Mouse (Mus musculus) gastrocnemius, adult 2 months (tissue): ENCODE measurements at regions not wholly inside any gene's neighbourhood (a gene's known extent, or its start where the extent isn't known, plus 50 kb on each side); places are given as distances from the start of the nearest gene placed in this dataset.
A peak's percentile ranks its signal among the peaks of the same experiment; 100 is the strongest.

ENCODE experiments used
- DNase-seq: peaks from one replicate; pipeline ENCODE4 v3.0.0; 2022
- H3K27ac ChIP-seq: fragments of 200-600 bp; 2 replicates; pipeline ENCODE4 v1.8.1; 2022; ENCODE audit warnings: mild to moderate bottlenecking
- H3K4me3 ChIP-seq: fragments of 200-600 bp; 2 replicates; pipeline ENCODE4 v1.8.1; 2022; ENCODE audit warnings: mild to moderate bottlenecking, moderate library complexity
- CTCF ChIP-seq: fragments of 200-600 bp; IDR thresholded peaks from 2 replicates; pipeline ENCODE4 v1.8.1; 2022; ENCODE audit warnings: antibody characterized with exemption, mild to moderate bottlenecking, moderate library complexity
- intact Hi-C: fragments of 180-260 bp; cut with DNase I; formaldehyde crosslinking; loops from one replicate; pipeline ENCODE4 v1.15.1; 2025

DNA sequence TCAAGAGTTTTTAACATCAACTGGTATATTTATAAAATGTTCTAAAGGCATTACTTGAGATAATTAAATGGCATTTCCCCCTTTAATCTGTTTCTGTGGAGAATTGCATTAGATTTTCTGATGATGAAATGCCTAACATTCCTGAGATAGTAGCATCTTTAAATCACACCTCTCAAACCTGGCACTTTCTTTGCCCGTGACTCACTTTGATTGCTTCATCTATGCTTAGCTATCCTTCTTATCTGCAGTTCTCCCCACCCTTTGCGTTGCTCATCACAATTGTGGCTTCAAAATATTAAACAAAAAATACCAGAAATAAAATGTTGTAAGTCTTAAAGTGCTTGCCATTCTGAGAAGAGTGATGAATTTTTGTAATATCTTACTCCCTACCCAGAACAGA, 250.3 kb downstream of the 1190002N15Rik start:
- H3K4me3 ChIP-seq: no peak overlapping the region
- no peak overlapping the region for H3K27ac ChIP-seq
- no peak for DNase-seq
- intact Hi-C loops: no loop called here
- TF ChIP-seq CTCF: no peak

DNA sequence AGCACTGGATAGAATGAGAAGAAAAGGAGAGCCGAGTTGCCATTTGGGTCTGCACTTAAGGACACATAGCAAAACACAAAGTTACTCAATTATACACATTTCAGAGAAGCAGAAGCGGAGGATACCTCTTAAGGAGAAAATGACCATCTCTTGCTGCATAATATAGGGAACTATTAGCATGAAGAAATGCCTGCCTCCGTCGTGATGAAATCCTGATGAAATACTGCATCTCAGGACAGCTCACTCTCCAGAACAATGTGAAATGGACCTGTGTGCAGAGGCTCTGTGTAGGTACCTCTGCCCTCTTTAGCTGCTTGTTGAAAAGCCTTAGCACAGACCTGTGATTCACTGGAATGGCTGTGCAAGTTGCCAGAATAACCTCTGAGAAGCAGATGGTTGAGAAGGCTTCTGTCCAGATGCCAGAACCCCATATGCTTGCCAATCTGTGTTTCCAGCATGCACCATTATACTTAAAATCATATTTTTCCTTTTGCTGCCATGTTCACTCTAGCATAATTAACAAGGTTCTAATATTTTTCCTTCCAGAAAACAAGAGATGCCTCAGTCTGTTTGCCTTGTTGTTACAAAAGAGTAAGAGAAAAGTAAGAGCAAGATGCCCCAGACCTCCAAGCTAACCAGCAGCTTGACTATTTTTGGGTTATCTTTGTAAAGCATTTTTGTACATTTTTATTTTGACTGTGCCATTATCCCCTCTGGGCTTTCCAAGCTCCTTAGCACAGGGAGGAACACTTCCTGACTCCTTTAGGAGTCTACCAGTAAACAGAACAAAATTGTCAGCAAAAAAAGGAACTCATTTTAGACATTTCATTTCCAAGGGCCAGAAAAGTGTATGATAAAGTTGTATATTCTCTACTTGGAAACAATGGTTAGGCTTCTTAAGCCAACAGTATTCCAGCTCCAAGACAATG, 259.0 kb downstream of the 1190002N15Rik start:
- Histone ChIP-seq H3K27ac (no peak overlapping the region), H3K4me3 (no peak overlapping the region)
- no peak for TF ChIP-seq CTCF
- intact Hi-C loops: no loop called here
- no peak for DNase-seq

DNA sequence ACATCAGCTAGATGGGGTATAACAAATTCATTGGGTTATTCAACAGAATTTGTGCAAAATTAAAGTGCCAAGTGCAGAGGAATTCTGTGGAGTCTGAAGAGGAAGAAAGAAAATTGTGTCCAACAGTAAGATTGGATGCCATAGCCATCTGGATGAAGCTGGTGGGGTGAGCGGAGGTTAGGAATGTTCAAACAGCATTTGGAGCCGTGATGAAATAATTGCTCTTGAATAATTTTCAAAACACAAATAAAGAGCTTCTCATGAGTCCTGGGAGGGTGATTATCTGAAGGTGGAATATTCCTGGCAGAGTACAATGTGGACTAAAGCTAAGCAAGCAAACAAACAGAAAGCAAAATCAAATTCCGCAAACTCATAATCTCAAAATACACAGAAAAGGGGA, 260.8 kb downstream of the 1190002N15Rik start:
- intact Hi-C loops: no loop called here
- Histone ChIP-seq H3K4me3 (no peak overlapping the region), H3K27ac (no peak overlapping the region)
- TF ChIP-seq CTCF: no peak
- DNase-seq: no peak

- intact Hi-C loops: no loop called here
These were observed 268.7 kb downstream of the 1190002N15Rik start for GRCm38 (mm10) chr9:94269213-94269612.

DNA sequence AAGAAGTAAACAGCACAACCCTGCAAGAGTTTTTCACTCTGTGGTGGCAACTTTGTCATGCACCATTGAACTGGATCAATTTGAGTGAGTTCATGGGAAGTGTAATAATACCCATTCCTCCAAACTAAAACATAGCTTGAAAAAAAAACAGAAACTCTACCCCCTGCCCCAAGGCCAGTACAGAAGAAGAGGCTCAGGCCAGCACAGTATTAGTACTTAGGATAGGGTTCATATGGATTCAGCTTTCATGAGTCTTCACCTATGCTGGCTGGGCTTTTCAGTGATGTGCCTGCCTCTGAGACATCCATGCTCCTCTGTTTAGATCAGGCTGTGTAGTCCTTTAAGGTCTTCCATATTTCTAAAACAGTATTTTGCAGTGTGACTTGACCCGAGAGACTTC, 270.6 kb downstream of the 1190002N15Rik start:
- no peak for DNase-seq
- Histone ChIP-seq H3K27ac (no peak overlapping the region), H3K4me3 (no peak overlapping the region)
- no peak for TF ChIP-seq CTCF
- intact Hi-C loops: no loop called here

More at GRCm38 (mm10) chr9:94269213-94269612, 268.7 kb downstream of the 1190002N15Rik start:
- no peak for TF ChIP-seq CTCF
- DNase-seq: no peak
- Histone ChIP-seq H3K27ac (no peak overlapping the region), H3K4me3 (no peak overlapping the region)

DNA sequence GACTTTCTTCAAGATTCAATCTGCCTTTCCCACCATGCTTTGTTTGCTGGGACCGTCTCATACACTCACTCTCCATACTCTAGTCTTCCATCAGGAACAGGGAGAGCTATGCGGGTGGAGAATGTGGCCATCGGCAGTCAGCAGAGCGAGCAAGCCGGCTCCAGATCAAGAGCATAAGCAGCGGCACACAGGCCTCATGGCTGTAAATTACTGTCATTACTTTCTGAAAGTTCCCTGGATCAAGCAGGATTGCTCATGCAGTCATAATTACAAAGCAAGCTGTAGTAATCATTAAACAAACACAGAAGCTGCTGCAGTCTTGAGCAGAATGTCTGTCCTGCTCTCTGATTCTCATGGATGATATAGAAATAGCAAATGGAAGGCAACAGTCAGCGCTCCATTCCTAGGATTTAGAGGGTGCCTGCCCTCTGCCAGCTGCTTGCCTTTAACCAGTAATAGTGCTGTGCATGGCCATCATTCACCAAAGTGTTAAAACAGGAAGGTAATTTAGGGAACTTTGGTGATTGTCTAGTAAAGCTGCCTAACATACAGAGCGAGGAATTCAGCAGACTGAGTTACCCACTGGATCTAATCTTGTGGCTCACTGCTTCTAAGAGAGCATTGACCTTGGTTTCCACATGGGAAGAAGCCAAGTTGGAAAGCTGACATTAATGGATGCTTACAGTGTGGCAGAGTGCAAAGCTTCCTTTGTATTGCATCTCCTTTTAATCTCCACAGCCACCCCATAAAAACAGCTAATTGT, 298.2 kb downstream of the 1190002N15Rik start:
- no peak for DNase-seq
- Histone ChIP-seq H3K27ac (no peak overlapping the region), H3K4me3 (no peak overlapping the region)
- TF ChIP-seq CTCF: no peak
- intact Hi-C loops: no loop called here

- no peak overlapping the region for H3K4me3 ChIP-seq
- DNase-seq: no peak
- TF ChIP-seq CTCF: no peak
- no peak overlapping the region for H3K27ac ChIP-seq
- intact Hi-C loops: no loop called here
These were observed 299.3 kb downstream of the 1190002N15Rik start for GRCm38 (mm10) chr9:94238565-94238964.

DNA sequence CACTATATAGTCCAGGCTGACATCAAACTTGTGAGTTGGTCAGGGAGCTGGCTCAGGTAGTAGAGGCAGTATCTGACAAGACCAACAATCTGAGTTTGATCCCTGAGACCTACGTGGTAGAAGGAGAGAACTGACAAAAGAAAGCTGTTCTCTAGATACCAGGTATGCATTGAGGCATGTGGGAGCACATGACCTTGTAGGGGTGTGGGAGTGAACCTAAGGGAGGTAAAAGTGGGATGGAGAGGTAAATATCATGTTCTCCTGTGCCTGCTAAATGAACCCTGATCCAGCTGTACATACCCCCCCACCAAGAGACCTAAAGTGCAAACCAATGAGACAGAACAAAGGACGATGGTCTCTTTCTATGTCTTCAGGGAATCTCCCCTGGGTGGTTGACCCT, 308.3 kb downstream of the 1190002N15Rik start:
- intact Hi-C loops: no loop called here
- TF ChIP-seq CTCF: no peak
- Histone ChIP-seq H3K27ac (no peak overlapping the region), H3K4me3 (no peak overlapping the region)
- no peak for DNase-seq

DNA sequence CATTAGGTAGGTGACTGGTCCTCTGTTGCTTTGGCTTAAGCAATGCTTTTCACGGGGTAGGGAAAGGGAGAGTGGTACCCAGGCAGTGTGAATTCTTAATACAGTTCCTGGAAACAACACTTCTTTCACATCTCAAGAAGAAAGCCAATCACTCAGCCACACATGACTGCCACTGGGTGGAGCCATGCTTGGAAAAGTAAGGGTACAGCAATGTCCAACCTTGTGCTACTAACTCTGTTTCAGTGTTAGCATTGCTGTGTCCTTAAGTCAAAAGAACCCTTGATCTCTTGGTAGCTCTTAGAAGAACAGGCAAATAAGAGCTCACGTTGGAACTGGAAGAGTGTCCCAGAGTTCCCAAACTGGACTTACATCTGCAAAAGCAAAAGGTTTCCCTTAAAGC, 318.8 kb downstream of the 1190002N15Rik start:
- no peak overlapping the region for H3K27ac ChIP-seq
- no peak overlapping the region for H3K4me3 ChIP-seq
- peak; percentile 47 for TF ChIP-seq CTCF
- intact Hi-C loops: loop anchor here (10.0 kb wide), 2 partner anchors 316 to 396 kb away; partner anchors contain the start of gene 1190002N15Rik
- DNase-seq: no peak

GRCm38 (mm10) chr9:94216414-94217279, 321.2 kb downstream of the 1190002N15Rik start:
- TF ChIP-seq CTCF: no peak
- Histone ChIP-seq H3K4me3 (no peak overlapping the region), H3K27ac (no peak overlapping the region)
- intact Hi-C loops: loop anchor here (10.0 kb wide), 2 partner anchors 318 to 398 kb away; partner anchors contain the start of gene 1190002N15Rik
- DNase-seq: no peak

DNA sequence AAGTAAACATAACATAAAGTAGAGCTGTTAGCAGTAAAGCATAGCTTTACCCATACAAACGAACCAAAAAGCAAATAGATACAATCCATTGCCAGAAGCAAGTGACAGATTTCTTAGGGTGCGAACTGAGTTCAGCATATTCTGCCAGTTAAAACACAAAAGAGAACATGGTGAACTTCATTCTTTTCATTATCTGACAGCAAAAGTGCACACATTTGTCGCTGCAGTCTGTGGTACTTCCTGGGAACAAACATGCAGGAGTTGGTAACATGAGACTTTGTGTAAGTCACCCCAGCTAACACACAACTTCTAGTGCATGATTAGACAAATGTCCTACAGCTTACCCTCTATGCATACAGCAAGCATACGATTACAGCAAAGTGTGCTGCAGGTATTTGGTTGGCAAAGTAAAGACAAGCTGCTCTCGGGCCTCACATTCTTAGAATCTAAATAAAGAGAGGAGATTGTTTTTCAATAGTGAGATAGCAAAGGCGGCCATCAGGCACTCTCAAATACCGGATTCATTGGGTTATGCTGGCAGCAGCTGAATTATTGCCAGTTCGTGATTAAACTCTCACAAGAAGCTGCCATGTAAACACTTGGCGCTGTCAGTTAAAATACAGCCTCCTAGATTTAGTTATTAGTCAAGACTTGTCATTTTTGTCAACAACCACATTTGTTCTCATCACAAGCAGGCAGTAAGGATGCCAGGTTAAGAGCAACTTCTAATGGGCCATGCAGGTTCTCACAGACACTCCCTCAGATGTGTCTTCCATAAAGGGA, 327.2 kb downstream of the 1190002N15Rik start:
- Histone ChIP-seq H3K27ac (no peak overlapping the region), H3K4me3 (no peak overlapping the region)
- DNase-seq: no peak
- no peak for TF ChIP-seq CTCF
- intact Hi-C loops: loop anchor here (10.0 kb wide), 2 partner anchors 324 to 404 kb away; partner anchors contain the start of gene 1190002N15Rik
